Mouse (Mus musculus) heart, embryonic 11.5 days (tissue): ENCODE results near the gene Galnt7. TPM values are rescaled to one million over a fixed set of nuclear protein-coding genes. Genes with fewer than 3 reads are reported as not detected.

Source experiments
- ATAC-seq: fragments of 200-750 bp; cut with Nextera tagmentation; replicated peaks from 2 replicates; pipeline ENCODE4 v1.8.0; 2017; ENCODE audit warnings: moderate library complexity; ENCODE audit not compliant: insufficient number of reproducible peaks, low FRiP score, low TSS enrichment
- H3K27ac ChIP-seq: fragments of 300-500 bp; sonication (generic); 2 replicates; pipeline ENCODE4 v1.5.1; 2014; ENCODE audit warnings: mild to moderate bottlenecking, low read depth, low read length
- H3K27me3 ChIP-seq: fragments of 300-500 bp; sonication (generic); 2 replicates; pipeline ENCODE4 v1.6.1; 2014; ENCODE audit warnings: mild to moderate bottlenecking, low read length, mixed read lengths; ENCODE audit not compliant: control insufficient read depth, insufficient read depth
- H3K36me3 ChIP-seq: fragments of 300-500 bp; sonication (generic); 2 replicates; pipeline ENCODE4 v1.6.1; 2014; ENCODE audit warnings: mild to moderate bottlenecking, low read length, moderate library complexity, mixed read lengths; ENCODE audit not compliant: control insufficient read depth, insufficient read depth
- H3K4me1 ChIP-seq: fragments of 300-500 bp; sonication (generic); 2 replicates; pipeline ENCODE4 v1.6.1; 2014; ENCODE audit warnings: low read length; ENCODE audit not compliant: control insufficient read depth, insufficient read depth
- H3K4me2 ChIP-seq: fragments of 300-500 bp; sonication (generic); 2 replicates; pipeline ENCODE4 v1.6.1; 2014; ENCODE audit warnings: mild to moderate bottlenecking, moderate library complexity
- H3K4me3 ChIP-seq: fragments of 300-500 bp; sonication (generic); 2 replicates; pipeline ENCODE4 v1.5.1; 2014; ENCODE audit warnings: low read depth, low read length
- H3K9ac ChIP-seq: fragments of 300-500 bp; sonication (generic); 2 replicates; pipeline ENCODE4 v1.6.1; 2014; ENCODE audit warnings: mild to moderate bottlenecking, low read depth, low read length, moderate library complexity
- H3K9me3 ChIP-seq: fragments of 300-500 bp; sonication (generic); replicated peaks from 2 replicates; pipeline ENCODE4 v1.6.1; 2016; ENCODE audit warnings: low read length; ENCODE audit not compliant: control insufficient read depth
- WGBS: fragments of 180-500 bp; shearing (Covaris S2); extraction: QIAGEN DNeasy Blood & Tissue Kit; methylation state at CpG from one replicate; pipeline ENCODE4 v1.1.7; 2014; ENCODE audit not compliant: insufficient replicate concordance; 5-methylcytosine and 5-hydroxymethylcytosine counted together
- polyA plus RNA-seq: library from polyadenylated mRNA; unstranded; fragments of >200 nt; fragmentation: Nextera tagmentation; extraction: Ambion mirVana; gene quantifications from 2 replicates; pipeline ENCODE4 v1.2.1, GENCODE M21; 2014

The Galnt7 gene
- polyA plus RNA-seq, 1 experiment from 2014 or later, result 8.2 TPM

DNA sequence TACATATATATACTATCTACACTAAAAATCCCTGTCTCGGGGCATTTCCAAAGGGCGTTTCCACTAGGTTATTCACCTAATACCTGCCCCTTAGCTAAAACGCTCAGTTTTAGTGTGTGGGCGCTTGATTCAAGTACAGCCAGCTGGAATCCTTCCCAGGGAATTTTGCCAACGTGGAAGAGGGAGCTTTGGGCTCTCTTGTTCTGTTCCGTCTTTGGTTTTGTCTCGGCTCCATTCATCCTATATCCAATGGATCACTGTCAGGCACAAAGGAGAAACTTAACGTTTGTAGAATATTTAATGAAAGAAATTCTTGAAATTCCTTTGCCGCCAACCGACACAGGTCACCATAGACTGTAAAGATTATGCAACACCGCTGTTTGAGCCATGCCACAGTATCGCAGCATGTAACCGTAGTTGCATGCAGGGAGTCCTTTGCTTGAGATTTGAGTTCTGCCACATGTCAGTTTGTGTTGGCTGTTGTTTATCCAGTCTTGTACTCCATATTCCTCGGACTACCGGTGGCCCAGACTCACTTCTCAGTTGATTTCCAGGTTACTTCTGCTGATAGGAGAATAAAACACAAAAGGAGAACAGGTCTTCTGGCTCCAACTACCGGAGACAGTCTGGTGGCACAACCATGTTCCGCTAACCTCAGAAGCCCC, 153.9 kb downstream of the Galnt7 start:
- H3K27me3 ChIP-seq, result no peaks in the 10 kb centered on the region
- H3K4me2 ChIP-seq, result no peak overlapping the region
- ATAC-seq, result no peak
- no peak overlapping the region for H3K9ac ChIP-seq
- no peak overlapping the region for H3K27ac ChIP-seq
- H3K9me3 ChIP-seq, result no peaks in the 10 kb centered on the region
- 66% methylated on average over 17 of the region's 17 CpGs for WGBS
- H3K36me3 ChIP-seq, result no peaks in the 10 kb centered on the region
- H3K4me1 ChIP-seq, result no peaks in the 10 kb centered on the region
- H3K4me3 ChIP-seq, result no peak overlapping the region

DNA sequence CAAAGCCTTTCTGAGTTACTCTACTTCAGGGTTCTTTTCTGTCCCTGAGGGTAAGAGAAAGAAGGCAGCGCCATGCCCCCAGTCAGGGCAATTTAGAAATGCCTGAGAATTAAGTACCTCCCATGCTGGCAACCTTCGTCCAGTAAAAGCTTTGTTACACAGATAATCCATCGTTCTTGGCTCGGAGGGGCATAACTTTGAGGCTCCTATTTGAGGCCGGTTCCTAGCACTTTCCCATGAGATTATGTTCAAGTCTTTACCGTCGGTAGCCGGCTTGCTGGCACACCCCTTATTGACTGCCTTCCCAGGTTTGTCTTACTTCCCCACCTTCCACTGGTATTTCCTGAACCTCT, 154.4 kb downstream of the Galnt7 start:
- no peaks in the 10 kb centered on the region for H3K4me1 ChIP-seq
- WGBS, result 61% methylated on average over 8 of the region's 8 CpGs
- no peaks in the 10 kb centered on the region for H3K9me3 ChIP-seq
- H3K4me2 ChIP-seq, result no peak overlapping the region
- H3K27ac ChIP-seq, result no peak overlapping the region
- H3K36me3 ChIP-seq, result no peaks in the 10 kb centered on the region
- ATAC-seq, result no peak
- no peak overlapping the region for H3K9ac ChIP-seq
- H3K27me3 ChIP-seq, result no peaks in the 10 kb centered on the region
- no peak overlapping the region for H3K4me3 ChIP-seq

DNA sequence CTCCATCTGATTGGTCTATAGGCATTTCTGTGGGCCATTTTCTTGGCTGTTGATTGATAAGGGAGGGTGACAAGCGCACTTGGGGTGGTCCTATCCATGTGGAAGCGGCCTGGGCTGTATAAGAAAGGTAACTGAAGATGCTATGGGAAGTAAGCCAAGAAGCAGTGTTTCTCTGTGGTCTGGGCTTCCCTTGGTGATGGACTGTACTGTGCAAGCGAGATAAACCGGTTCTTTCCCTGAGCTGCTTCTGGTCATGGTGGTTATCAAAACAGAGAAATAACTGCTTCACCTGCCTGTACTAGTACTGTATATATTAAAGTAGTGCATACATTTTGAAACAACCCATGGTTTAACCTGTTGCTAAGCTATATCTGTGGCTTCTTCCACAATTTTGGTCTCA, 161.0 kb downstream of the Galnt7 start:
- no peak overlapping the region for H3K27ac ChIP-seq
- H3K4me2 ChIP-seq, result no peak overlapping the region
- no peak for ATAC-seq
- H3K4me3 ChIP-seq, result no peak overlapping the region
- H3K36me3 ChIP-seq, result no peaks in the 10 kb centered on the region
- no peaks in the 10 kb centered on the region for H3K9me3 ChIP-seq
- no peak overlapping the region for H3K9ac ChIP-seq
- H3K4me1 ChIP-seq, result no peaks in the 10 kb centered on the region
- 86% methylated on average over 4 of the region's 4 CpGs for WGBS
- H3K27me3 ChIP-seq, result no peaks in the 10 kb centered on the region

DNA sequence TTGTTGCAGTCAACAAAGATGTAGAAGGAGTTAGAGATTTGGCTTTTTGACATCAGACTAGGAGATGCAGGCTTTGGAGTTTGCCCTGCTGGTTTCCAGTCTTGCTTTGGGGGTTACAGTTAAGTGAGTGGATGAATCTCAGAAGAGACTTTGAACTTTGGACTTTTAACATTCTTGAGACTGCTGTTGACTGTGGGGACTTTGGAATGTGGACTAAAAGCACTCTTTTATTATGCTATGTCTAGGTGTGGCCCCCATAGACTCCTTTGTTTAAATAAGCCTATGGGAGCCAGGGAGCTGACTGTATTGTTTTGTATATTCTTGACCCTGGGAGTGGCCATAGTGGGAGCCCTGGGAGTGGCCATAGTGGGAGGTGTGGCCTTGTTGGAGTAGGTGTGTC, 162.9 kb downstream of the Galnt7 start:
- no peaks in the 10 kb centered on the region for H3K9me3 ChIP-seq
- H3K4me2 ChIP-seq, result no peak overlapping the region
- no peak for ATAC-seq

DNA sequence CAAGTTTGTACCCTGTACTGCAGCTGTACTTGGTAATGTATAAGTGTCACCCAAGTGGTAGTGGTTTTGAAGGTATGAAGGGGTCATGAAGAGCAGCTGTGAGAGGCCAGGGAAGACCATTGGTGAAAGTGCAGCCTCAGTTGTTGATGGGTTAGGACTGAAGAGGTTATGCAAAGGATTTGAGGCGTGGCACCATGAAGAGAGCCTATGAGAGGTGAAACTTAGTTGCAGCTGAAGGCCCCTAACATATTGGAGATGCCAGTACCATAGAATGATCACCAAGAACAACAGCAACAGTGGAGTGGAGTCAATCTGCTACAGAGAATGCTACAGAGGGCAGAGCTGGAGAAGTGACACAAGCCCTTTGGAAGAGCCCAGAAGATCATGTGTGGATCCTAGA, 163.5 kb downstream of the Galnt7 start:
- no peaks in the 10 kb centered on the region for H3K36me3 ChIP-seq
- H3K4me1 ChIP-seq, result 0 out of 2 replicates have a peak, but pooled peaks cover 6% of the 10 kb centered on the region
- ATAC-seq, result no peak
- no peak overlapping the region for H3K9ac ChIP-seq
- H3K27me3 ChIP-seq, result no peaks in the 10 kb centered on the region
- H3K9me3 ChIP-seq, result no peaks in the 10 kb centered on the region
- H3K4me2 ChIP-seq, result no peak overlapping the region
- no peak overlapping the region for H3K4me3 ChIP-seq
- H3K27ac ChIP-seq, result 0 out of 2 replicates have a peak overlapping the region, but pooled peaks have one; percentile 22
- 89% methylated on average over 1 of the region's 1 CpGs for WGBS

More for the DNA sequence above, 162.9 kb downstream of the Galnt7 start:
- H3K4me3 ChIP-seq, result no peak overlapping the region
- H3K36me3 ChIP-seq, result no peaks in the 10 kb centered on the region
- no peak overlapping the region for H3K27ac ChIP-seq
- no peak overlapping the region for H3K9ac ChIP-seq
- 0 out of 2 replicates have a peak, but pooled peaks cover 6% of the 10 kb centered on the region for H3K4me1 ChIP-seq
- H3K27me3 ChIP-seq, result no peaks in the 10 kb centered on the region

DNA sequence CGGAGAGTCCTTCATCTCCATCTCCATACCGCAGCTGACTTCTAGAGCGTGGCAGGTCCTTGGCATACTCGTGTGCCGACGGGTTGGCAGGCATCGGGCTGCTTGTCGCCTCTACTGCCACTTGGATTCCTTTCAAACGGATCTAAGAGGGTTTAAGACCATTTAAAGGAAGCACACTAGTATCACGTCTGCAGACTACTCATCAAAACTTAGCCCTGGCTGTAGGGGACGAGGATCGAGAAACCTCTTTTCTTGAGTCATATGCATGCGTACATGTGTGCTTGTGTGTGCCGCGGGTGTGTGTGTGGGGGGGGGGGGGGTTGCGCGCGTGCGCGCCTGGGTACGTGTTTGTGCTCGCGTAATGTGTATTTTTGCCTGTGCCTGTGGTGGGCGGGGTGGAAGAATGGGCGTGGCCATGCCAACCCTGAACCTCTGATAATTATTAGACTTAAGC, 164.5 kb downstream of the Galnt7 start:
- Histone ChIP-seq H3K27ac (peak overlapping the region; percentile 97), H3K4me3 (peak overlapping the region; percentile 86), H3K27me3 (no peaks in the 10 kb centered on the region), H3K4me1 (0 out of 2 replicates have a peak, but pooled peaks cover 6% of the 10 kb centered on the region), H3K9ac (peak overlapping the region; percentile 89), H3K9me3 (no peaks in the 10 kb centered on the region), H3K36me3 (no peaks in the 10 kb centered on the region), H3K4me2 (peak overlapping the region; percentile 80)
- 1% methylated on average over 25 of the region's 25 CpGs for WGBS
- 0 out of 2 replicates have a peak, but pooled peaks have one; percentile 31 for ATAC-seq

DNA sequence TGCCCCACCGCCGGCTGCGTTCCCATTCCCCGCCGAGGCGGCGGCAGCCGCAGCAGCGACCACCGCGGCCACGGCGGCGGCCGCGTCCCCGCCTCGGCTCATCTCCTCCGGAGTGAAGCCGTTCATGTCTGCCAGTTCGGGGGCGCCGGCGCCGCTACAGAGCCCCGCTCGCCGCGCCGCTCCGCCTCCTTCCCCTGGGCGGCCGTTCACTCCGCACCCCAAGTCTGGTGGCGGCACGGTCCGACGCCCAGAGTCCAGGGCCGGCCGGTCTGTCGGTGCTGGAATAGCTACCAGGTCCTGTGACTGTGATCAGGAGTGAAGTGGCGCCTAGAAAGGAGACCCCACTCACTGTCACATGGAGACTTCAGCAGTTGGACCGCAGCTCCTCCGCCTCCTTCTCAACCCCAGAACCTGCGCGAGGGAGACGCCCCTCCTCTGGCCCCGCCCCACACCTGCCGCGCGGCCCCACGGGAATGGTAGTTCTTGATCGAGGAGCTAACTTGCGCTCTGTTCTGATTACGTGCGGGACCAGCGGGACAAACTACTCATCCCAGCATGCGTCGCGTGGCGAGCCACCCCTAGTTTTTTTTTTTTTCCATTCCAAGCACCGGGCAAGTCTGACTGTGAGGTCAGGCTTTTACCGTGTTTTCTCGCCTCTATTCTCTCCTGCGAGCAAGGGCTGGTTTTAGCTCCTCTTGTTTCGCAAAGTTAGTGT, 165.2 kb downstream of the Galnt7 start, which contains the start of gene Sap30:
Gene Sap30 (minus strand): TSS at position 420 of the 715 bp plus-strand sequence.
- Histone ChIP-seq H3K4me3 (peak within 1 kb of the TSS; percentile 86), H3K9ac (peak within 1 kb of the TSS; percentile 94), H3K27ac (peak within 1 kb of the TSS; percentile 97), H3K4me1 (0 out of 2 replicates have a peak, but pooled peaks cover 6% of the 10 kb centered on the region), H3K9me3 (no peaks in the 10 kb centered on the region), H3K36me3 (no peaks in the 10 kb centered on the region), H3K4me2 (peak within 1 kb of the TSS; percentile 80), H3K27me3 (no peaks in the 10 kb centered on the region)
- ATAC-seq, result peak; percentile 96
- WGBS, result under 1% methylated on average over 62 of the region's 66 CpGs

DNA sequence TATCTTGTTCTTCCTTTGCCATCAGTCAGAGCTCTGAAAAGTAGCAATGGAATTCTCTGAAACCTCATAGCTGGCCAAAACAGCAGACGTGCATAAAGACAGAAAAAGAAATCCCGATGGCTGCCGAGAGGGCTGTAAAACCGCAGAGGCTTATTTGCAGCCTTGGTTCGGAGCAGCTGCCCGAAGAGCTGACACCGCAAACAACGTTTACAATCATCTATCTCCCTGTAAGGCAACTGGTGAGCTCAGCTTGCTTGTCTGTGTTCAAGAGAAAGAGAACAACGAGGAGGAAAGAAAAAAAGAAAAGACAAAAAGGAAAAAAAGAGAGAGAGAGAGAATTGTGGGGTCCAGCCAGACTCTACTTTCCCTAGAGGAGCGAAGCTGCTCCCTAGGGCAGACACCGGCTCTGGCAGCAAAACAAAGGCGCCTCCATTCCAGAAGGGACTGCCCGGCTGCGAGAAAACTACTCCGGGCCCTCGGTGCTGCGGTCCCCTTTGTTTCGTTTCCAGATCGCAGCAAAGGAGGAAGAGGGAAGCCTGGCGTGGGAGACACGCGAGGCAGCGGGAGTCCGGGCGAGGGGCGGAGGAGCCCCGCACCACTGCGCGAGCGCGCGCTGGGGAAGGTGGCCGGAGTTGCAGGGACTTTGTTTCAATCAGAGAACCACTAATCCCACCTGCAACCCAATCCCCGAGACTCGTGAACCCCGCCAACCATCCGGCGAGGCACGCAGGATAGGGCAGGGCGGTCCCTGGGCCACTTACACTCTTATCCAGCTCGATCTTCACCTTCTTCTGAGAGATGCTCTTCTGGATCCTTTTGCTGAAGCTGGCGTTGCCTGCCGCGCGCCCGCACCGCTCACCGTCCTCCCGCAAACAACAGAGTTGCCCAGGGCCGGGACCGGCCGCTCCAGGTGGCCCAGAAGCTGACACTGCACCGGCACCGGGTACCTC, 166.1 kb downstream of the Galnt7 start:
- under 1% methylated on average over 54 of the region's 54 CpGs for WGBS
- Histone ChIP-seq H3K9me3 (no peaks in the 10 kb centered on the region), H3K4me1 (0 out of 2 replicates have a peak, but pooled peaks cover 6% of the 10 kb centered on the region), H3K27ac (peak overlapping the region; percentile 97), H3K27me3 (no peaks in the 10 kb centered on the region), H3K9ac (peak overlapping the region; percentile 94), H3K4me2 (peak overlapping the region; percentile 77), H3K36me3 (peaks cover 6% of the 10 kb centered on the region), H3K4me3 (peak overlapping the region; percentile 86)
- peak; percentile 59 for ATAC-seq
